Mouse (Mus musculus): ENCODE data around the gene Slc17a7.

- TF ChIP-seq CTCF (IDR thresholded peaks at IDR 0.05) (no peak), EP300 (IDR thresholded peaks at IDR 0.05) (no peak)
These were observed 5.7 kb downstream of the Slc17a7 start for GRCm38 (mm10) chr7:45169495-45169894.
